Mouse (Mus musculus): ENCODE results near the gene Ssb. TPM values are rescaled to one million over a fixed set of nuclear protein-coding genes. Genes with fewer than 3 reads are reported as not detected.

Ssb gene
- 100 to 1,000 TPM; 349 to 359 TPM for polyA plus RNA-seq (2017; shearing (Covaris generic))

DNA sequence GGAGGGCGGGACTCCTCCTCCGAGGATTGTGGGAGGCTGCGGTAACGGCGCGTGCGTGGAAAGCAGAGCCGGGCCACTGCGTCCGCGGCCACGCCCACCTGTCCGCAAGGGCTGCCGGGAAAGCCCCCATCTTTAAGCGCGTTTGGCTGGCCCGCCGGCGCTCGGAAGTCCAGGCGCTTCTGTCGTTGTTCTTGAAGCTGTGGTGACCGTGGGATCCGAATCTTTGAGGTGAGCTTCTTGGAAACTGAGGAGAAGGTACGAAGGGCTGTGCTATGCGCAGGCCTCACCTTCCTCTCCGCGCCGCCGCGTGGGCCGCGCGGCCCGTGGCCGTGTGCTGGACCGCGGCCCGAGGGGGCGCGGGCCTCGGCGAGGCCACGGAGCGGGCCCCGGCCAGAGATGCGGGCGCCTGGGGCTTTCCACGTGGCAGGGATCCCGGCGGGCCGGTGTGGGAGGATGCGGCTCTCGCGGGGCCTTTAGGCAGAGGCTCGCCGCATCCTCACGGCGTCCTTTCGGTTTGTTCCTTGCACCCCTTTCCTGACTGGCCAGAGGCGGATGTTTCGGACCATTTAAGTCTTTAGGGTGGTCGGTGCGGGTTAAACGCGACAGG, at the start of gene Ssb:
TSS of gene Ssb (plus strand) at position 78 of the 607 bp plus-strand sequence.

DNA sequence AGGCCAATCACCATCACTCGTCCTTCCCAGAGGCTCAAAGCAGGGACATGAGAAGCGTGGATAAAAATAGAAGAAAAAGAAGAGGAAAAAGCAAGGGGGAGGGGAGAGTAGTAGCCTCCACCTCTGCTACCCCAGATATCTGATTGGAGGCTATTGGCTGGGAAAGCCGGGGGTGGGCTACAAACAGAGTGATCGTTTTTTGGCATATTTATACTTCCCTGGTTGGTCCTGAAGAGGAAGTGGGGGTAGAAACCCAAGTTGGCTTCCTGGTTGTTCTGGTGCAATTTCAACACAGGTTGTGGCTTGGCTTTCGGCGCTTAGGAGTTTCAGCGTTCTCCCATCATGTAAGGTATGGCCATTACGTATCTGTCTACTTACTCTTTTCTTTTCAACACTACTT, 39.7 kb upstream of the Ssb start, which contains the start of gene Klhl23:
TSS of gene Klhl23 (plus strand) at position 234 of the 400 bp plus-strand sequence.

DNA sequence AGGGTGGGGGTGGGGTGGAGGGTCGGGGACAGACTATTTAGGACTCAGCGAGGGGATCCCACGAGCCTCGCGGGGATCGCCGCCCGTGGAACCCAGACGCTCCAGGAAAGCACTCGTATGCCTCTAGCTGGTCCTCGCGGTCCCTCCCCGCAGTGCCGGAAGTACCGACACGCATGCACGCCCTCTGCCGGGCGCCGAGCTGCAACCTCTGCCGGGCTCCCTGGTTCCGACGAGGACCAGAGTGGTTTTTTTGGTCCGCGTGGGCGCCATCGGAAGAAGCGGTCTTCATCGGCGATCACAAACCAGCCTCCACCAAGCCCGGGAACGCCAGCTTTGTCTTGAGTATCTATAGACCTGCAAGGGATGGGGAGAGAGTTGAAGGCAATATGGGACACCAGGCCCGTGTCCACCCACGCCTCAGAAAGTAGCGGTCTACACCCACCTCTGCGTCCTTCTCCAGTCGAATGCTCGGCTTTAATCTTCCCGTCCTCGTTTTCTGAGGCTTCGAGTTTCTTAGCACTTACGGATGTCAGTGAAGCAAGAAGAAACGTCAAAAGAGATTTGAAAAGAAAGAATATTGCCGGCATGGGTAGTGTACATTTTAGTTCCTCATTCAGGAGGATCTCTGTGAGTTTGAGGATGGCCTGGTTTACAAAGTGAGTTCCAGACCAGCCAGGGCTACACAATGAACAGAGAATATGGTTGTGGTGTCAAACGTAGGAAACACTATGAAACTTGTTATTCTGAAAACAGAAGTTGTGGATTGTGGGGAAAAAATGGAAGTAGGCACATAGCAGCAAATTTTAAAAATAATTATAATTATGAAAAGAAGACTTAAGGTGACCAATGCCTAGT, 24.3 kb downstream of the Ssb start, which contains the start of gene Mettl5:
TSS of gene Mettl5 (minus strand) at position 165 of the 855 bp plus-strand sequence.

GRCm38 (mm10) chr2:69897039-69897617, 35.8 kb downstream of the Ssb start, which contains the start of gene Ubr3:
Ubr3 (plus strand) TSS chr2:69897246.

Other genes with a start within 250 kb of the Ssb start
- gene Bbs5, start 214.4 kb upstream of the Ssb start, polyA plus RNA-seq (2017; shearing (Covaris generic)) = under 1 TPM in 1 of 2 experiments, not detected in 1; 0.50 TPM
- not detected for gene Klhl41, start 191.4 kb upstream of the Ssb start, polyA plus RNA-seq (2017; shearing (Covaris generic))
- 10 to 100 TPM in 1 of 2 experiments, 1 to 10 TPM in 1; 6.5 to 11.7 TPM for gene Fastkd1, start 148.0 kb upstream of the Ssb start, polyA plus RNA-seq (2017; shearing (Covaris generic))
- gene Ppig, start 139.0 kb upstream of the Ssb start, polyA plus RNA-seq (2017; shearing (Covaris generic)) = 100 to 1,000 TPM; 173 to 213 TPM
- gene Ccdc173, start 72.0 kb upstream of the Ssb start, polyA plus RNA-seq (2017; shearing (Covaris generic)) = 1 to 10 TPM; 2.0 to 3.7 TPM
- 10 to 100 TPM; 31.2 to 37.8 TPM for gene Phospho2, start 71.9 kb upstream of the Ssb start, polyA plus RNA-seq (2017; shearing (Covaris generic))
- gene Klhl23, start 39.6 kb upstream of the Ssb start, polyA plus RNA-seq (2017; shearing (Covaris generic)) = under 1 TPM in 1 of 2 experiments, not detected in 1; 0.27 TPM
- 10 to 100 TPM; 28.1 to 36.4 TPM for gene Mettl5, start 24.1 kb downstream of the Ssb start, polyA plus RNA-seq (2017; shearing (Covaris generic))
- 10 to 100 TPM; 20.7 to 21.6 TPM for gene Ubr3, start 35.7 kb downstream of the Ssb start, polyA plus RNA-seq (2017; shearing (Covaris generic))
- gene Myo3b, start 177.6 kb downstream of the Ssb start, polyA plus RNA-seq (2017; shearing (Covaris generic)) = 10 to 100 TPM in 1 of 2 experiments, 1 to 10 TPM in 1; 5.7 to 13.8 TPM

All from activated CD4-positive, CD25-positive, alpha-beta regulatory T cell (primary cell).